Mouse (Mus musculus) stomach, postnatal 0 days (tissue): ENCODE results near the gene Sestd1.

Experiments used
- CTCF ChIP-seq: IDR thresholded peaks from 2 replicates; pipeline ENCODE4 v1.5.1; 2016; ENCODE audit warnings: antibody characterized with exemption, low read depth, mild to moderate bottlenecking, moderate library complexity
- EP300 ChIP-seq: optimal IDR thresholded peaks from 2 replicates; pipeline ENCODE3; 2016; ENCODE audit warnings: antibody characterized with exemption

DNA sequence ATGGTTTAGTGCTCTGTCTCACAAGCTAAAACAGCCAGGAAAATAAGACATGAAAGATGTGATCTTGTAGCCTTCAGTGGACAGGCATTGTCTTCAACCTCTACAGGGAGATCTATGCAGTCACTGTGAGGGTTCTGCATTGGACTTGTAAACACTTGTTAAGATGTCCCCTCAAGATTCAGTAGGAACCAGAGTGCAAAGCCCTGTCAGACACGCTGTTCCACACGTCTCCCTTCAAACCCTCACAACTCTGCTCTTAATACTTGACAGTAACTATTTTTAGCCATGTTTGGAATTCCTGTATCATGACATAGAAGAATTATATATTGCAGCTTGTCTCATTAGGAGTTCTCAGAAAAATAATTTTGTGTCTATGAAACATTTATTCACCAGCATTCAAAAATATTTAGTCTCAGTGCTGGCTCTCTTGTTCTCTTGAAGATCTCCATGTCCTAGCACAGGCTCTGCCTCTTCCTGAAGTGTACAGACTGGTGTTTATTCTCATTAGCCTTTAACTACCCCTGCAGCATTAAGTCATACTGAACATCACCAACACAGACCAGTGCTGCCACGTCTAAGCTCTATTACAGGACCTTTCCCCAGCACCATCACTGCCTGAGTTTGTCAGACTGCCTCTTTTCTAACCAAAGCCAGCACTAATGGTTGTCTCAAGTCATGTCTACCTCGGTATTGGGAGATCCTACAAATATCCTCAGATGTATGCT lies 98.0 kb downstream of the Sestd1 start:
- TF ChIP-seq EP300: no peak
- TF ChIP-seq CTCF: no peak
